Mouse (Mus musculus) heart, adult 2 months (tissue): ENCODE results near the gene Crip2. TPM values are rescaled to one million over a fixed set of nuclear protein-coding genes. Genes with fewer than 3 reads are reported as not detected.

ENCODE experiments used
- DNase-seq, 2 experiments: peaks; one replicate each; pipeline ENCODE4 v3.0.0; 2021
- H3K27ac ChIP-seq: fragments of 200-600 bp; 2 replicates; pipeline ENCODE4 v1.8.1; 2022
- H3K27me3 ChIP-seq: fragments of 200-500 bp; 2 replicates; pipeline ENCODE4 v1.6.1; 2012; ENCODE audit warnings: mild to moderate bottlenecking, low read length, inconsistent platforms, mixed read lengths; ENCODE audit not compliant: control insufficient read depth, insufficient read depth
- H3K36me3 ChIP-seq: fragments of 200-500 bp; 2 replicates; pipeline ENCODE4 v1.6.1; 2012; ENCODE audit warnings: low read length, inconsistent platforms; ENCODE audit not compliant: control insufficient read depth, insufficient read depth
- H3K4me1 ChIP-seq: fragments of 200-500 bp; 2 replicates; pipeline ENCODE4 v1.6.1; 2011; ENCODE audit warnings: low read length; ENCODE audit not compliant: control insufficient read depth, insufficient read depth
- H3K4me3 ChIP-seq: fragments of 200-600 bp; 2 replicates; pipeline ENCODE4 v1.8.1; 2022
- H3K79me2 ChIP-seq: fragments of 200-500 bp; replicated peaks from 2 replicates; pipeline ENCODE4 v1.6.1; 2012; ENCODE audit warnings: mild to moderate bottlenecking, inconsistent platforms, low read length, moderate library complexity, mixed read lengths; ENCODE audit not compliant: control insufficient read depth, insufficient read depth
- H3K9ac ChIP-seq: fragments of 200-500 bp; 2 replicates; pipeline ENCODE4 v1.6.1; 2012; ENCODE audit warnings: low read depth, mild to moderate bottlenecking, control low read depth, inconsistent platforms, low read length, mixed read lengths
- CTCF ChIP-seq: fragments of 200-600 bp; IDR thresholded peaks from 2 replicates; pipeline ENCODE4 v1.8.1; 2022; ENCODE audit warnings: antibody characterized with exemption, mild to moderate bottlenecking, moderate library complexity
- EP300 ChIP-seq: fragments of 200-500 bp; IDR thresholded peaks from 2 replicates; pipeline ENCODE4 v1.6.1; 2011; ENCODE audit warnings: low read depth, low read length, control low read depth; ENCODE audit not compliant: insufficient read depth
- POLR2A ChIP-seq: fragments of 200-500 bp; IDR thresholded peaks from 2 replicates; pipeline ENCODE4 v1.6.1; 2011; ENCODE audit warnings: mild to moderate bottlenecking, low read depth, low read length, control low read depth; ENCODE audit not compliant: insufficient read depth
- WGBS: fragments of 180-500 bp; shearing (Covaris S2); methylation state at CpG from one replicate; pipeline ENCODE4 v1.1.7; 2018; 5-methylcytosine and 5-hydroxymethylcytosine counted together
- intact Hi-C: fragments of 180-260 bp; cut with DNase I; formaldehyde crosslinking; loops from one replicate; pipeline ENCODE4 v1.15.1; 2025
- polyA plus RNA-seq: library from polyadenylated mRNA; depleted of rRNA; stranded (reverse); fragments of >200 nt; gene quantifications from 2 replicates; pipeline ENCODE4 v1.2.3, GENCODE M21; 2012
- total RNA-seq, 2 experiments: library from RNA; stranded (reverse); gene quantifications; 2 replicates each; pipeline ENCODE4 v1.2.3; 2021

Gene Crip2
- total and polyA plus RNA-seq, 3 experiments: 1,390 to 3,159 (median 1,660) TPM

GRCm38 (mm10) chr12:113150591-113150990 lies 10.6 kb downstream of the Crip2 start:
- Histone ChIP-seq H3K27ac (peak overlapping the region; percentile 79), H3K4me1 (peaks cover 45% of the 10 kb centered on the region), H3K9ac (no peak overlapping the region), H3K36me3 (peaks cover 4% of the 10 kb centered on the region), H3K79me2 (no peaks in the 10 kb centered on the region; the same call in 1 of the 2 replicates), H3K27me3 (no peaks in the 10 kb centered on the region), H3K4me3 (no peak overlapping the region)
- DNase-seq: no peak
- intact Hi-C loops: loop anchor here (5.0 kb wide), 1 partner anchor 323 kb away; the partner anchor contains the start of gene Cdca4
- TF ChIP-seq EP300: no peak
- TF ChIP-seq CTCF: no peak
- no peak for TF ChIP-seq POLR2A
- WGBS: 68% methylated on average over 4 of the region's 4 CpGs

- Histone ChIP-seq H3K79me2 (no peaks in the 10 kb centered on the region; the same call in 1 of the 2 replicates), H3K27ac (peak overlapping the region; percentile 79), H3K9ac (no peak overlapping the region), H3K27me3 (no peaks in the 10 kb centered on the region), H3K36me3 (no peaks in the 10 kb centered on the region; the same call in 1 of the 2 replicates), H3K4me1 (peaks cover 40% of the 10 kb centered on the region), H3K4me3 (peak overlapping the region; percentile 52)
- intact Hi-C loops: loop anchor here (5.0 kb wide), 1 partner anchor 324 kb away; the partner anchor contains the start of gene Cdca4
- peak; percentile 49 to 57 for DNase-seq
- WGBS: 20% methylated on average over 8 of the region's 8 CpGs
- TF ChIP-seq EP300 (no peak), POLR2A (no peak), CTCF (no peak)
Observed at GRCm38 (mm10) chr12:113151046-113151445, 11.0 kb downstream of the Crip2 start.

GRCm38 (mm10) chr12:113151661-113152271 lies 11.7 kb downstream of the Crip2 start:
- no peaks in the 10 kb centered on the region; the same call in 1 of the 2 replicates for H3K79me2 ChIP-seq
- peaks cover 35% of the 10 kb centered on the region for H3K4me1 ChIP-seq
- H3K9ac ChIP-seq: peak overlapping the region; percentile 89
- H3K27me3 ChIP-seq: no peaks in the 10 kb centered on the region
- peak overlapping the region; percentile 52 for H3K4me3 ChIP-seq
- TF ChIP-seq EP300 (0 out of 2 replicates have a peak, but pooled peaks have one; percentile 8), CTCF (no peak), POLR2A (peak; percentile 96)
- intact Hi-C loops: loop anchor here (5.0 kb wide), 1 partner anchor 324 kb away; the partner anchor contains the start of gene Cdca4
- peak; percentile 84 to 86 for DNase-seq
- no peaks in the 10 kb centered on the region; the same call in 1 of the 2 replicates for H3K36me3 ChIP-seq
- peak overlapping the region; percentile 79 for H3K27ac ChIP-seq
- WGBS: under 1% methylated on average over 36 of the region's 36 CpGs

- TF ChIP-seq EP300 (no peak), POLR2A (no peak), CTCF (no peak)
- no peaks in the 10 kb centered on the region for H3K27me3 ChIP-seq
- intact Hi-C loops: loop anchor here (5.0 kb wide), 1 partner anchor 325 kb away; the partner anchor contains the start of gene Cdca4
- peaks cover 31% of the 10 kb centered on the region for H3K4me1 ChIP-seq
- no peaks in the 10 kb centered on the region; the same call in 1 of the 2 replicates for H3K36me3 ChIP-seq
- H3K79me2 ChIP-seq: no peaks in the 10 kb centered on the region; the same call in 1 of the 2 replicates
- H3K4me3 ChIP-seq: peak overlapping the region; percentile 52
- WGBS: 18% methylated on average over 19 of the region's 19 CpGs
- peak overlapping the region; percentile 89 for H3K9ac ChIP-seq
- H3K27ac ChIP-seq: peak overlapping the region; percentile 79
- peak; percentile 67 to 72 for DNase-seq
Observed at GRCm38 (mm10) chr12:113152272-113152661, 12.2 kb downstream of the Crip2 start.

- Histone ChIP-seq H3K27ac (peak overlapping the region; percentile 87), H3K79me2 (no peaks in the 10 kb centered on the region; the same call in 1 of the 2 replicates), H3K4me1 (peaks cover 25% of the 10 kb centered on the region), H3K9ac (no peak overlapping the region), H3K27me3 (no peaks in the 10 kb centered on the region), H3K4me3 (peak overlapping the region; percentile 52), H3K36me3 (no peaks in the 10 kb centered on the region)
- intact Hi-C loops: loop anchor here (5.0 kb wide), 1 partner anchor 326 kb away; the partner anchor contains the start of gene Cdca4
- DNase-seq: no peak
- no peak for TF ChIP-seq EP300
- no peak for TF ChIP-seq POLR2A
- no peak for TF ChIP-seq CTCF
- WGBS: 70% methylated on average over 6 of the region's 6 CpGs
Observed at GRCm38 (mm10) chr12:113152991-113153525, 13.0 kb downstream of the Crip2 start.
